Mouse (Mus musculus): ENCODE results near the gene Rps19bp1.

DNA sequence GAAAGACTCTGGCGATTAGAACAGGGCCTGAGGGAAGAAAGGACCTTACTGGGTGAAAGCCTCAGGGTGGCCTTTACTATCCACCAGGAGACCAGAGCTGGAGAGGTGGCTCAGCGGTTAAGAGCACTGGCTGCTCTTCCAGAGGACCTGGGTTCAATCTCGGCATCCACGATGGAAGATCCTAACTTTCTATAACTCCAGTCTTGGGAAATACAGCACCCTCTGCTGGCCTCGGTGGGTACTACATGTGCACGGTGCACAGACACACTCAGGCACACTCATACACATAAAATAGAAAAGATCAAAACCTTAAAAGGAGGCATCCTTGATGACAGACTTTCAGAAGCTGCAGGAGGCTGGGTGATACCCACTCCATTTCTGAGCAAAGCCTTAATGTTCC, 16.5 kb upstream of the Rps19bp1 start:
- TF ChIP-seq POLR2A (IDR thresholded peaks at IDR 0.05; ENCODE audit: extremely low read depth, insufficient read depth, low read length) (no peak), CTCF (IDR thresholded peaks at IDR 0.05; ENCODE audit: low read depth, low read length) (peak; percentile 82)

All from liver, adult 2 months (tissue).